Mouse (Mus musculus): ENCODE data around the gene Gm9918. TPM values are rescaled to one million over a fixed set of nuclear protein-coding genes. Genes with fewer than 3 reads are reported as not detected.

Gm9918 gene
- polyA plus RNA-seq, 1 experiment from 2014 or later: 0.15 TPM

- WGBS: 94% methylated on average over 19 of the region's 19 CpGs
These were observed 10.3 kb downstream of the Gm9918 start for GRCm38 (mm10) chr15:102280623-102281022.

DNA sequence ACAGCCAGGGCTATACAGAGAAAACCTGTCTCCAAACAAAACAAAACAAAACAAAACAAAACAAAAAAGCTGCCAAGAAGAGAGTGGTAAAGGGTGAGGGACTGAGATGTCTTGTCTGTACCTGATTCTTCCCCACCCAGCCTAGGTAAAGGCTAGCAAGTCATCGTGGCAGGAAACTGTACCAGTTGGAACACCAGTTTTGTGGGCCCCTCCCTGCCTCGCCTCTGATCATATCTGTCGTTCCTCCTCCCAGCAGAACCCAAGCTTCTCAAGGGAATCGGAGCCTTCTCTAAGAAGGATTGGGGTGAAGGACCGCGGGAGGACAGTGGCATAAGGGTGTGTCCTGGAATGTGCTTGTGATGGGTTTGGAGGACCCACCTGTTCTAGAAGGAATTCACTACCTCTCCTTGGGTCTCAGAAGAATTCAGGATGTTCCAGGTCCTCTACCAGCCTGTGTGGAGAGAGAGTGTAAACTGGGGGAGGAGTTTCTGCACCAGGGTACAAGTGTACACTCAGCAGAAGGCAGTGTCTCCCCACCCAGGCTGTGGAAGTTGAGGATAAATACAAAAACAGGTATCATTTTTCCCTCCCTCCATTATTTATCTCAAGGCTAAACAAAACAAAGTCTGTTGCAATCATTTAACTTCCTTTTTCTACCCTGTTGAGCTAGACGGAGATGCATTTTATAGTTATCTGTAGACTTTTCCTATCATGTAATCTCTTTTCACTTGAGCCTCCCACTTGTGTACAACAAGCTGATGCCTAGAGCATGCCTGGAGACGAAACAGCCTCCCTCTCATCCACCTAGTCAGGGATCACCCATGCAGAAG is 12.3 kb downstream of the Gm9918 start:
- H3K4me2 ChIP-seq (ENCODE audit: low read length): no peak overlapping the region
- H3K4me1 ChIP-seq (ENCODE audit: control insufficient read depth in 2 of 2, insufficient read depth in 2 of 2, low read length in 2 of 2): peaks cover 12 to 20% of the 10 kb centered on the region in 2 experiments
- H3K4me3 ChIP-seq (ENCODE audit: control insufficient read depth in 1 of 2, insufficient read depth in 1 of 2, low read depth in 1 of 2, low read length in 2 of 2): no peak overlapping the region
- no peaks in the 10 kb centered on the region for H3K27me3 ChIP-seq (ENCODE audit: control insufficient read depth, insufficient read depth, low read length)
- no peak overlapping the region for H3K27ac ChIP-seq (replicated peaks in 1 of 2; ENCODE audit: control insufficient read depth in 1 of 2, insufficient read depth in 1 of 2, low read depth in 2 of 2, low read length in 2 of 2)
- no peak overlapping the region for H3K9ac ChIP-seq (ENCODE audit: low read length)
- ATAC-seq (ENCODE audit: insufficient number of reproducible peaks, insufficient read depth, low FRiP score, low read depth): no peak
- WGBS: 68% methylated on average over 8 of the region's 8 CpGs
- H3K36me3 ChIP-seq (ENCODE audit: control insufficient read depth, insufficient read depth, low read length): peaks cover 25% of the 10 kb centered on the region
- no peaks in the 10 kb centered on the region for H3K9me3 ChIP-seq (ENCODE audit: control insufficient read depth, low read length)

More at GRCm38 (mm10) chr15:102280623-102281022, 10.3 kb downstream of the Gm9918 start:
- no peaks in the 10 kb centered on the region for H3K27me3 ChIP-seq (ENCODE audit: control insufficient read depth, insufficient read depth, low read length)
- H3K9me3 ChIP-seq (ENCODE audit: control insufficient read depth, low read length): no peaks in the 10 kb centered on the region
- ATAC-seq (ENCODE audit: insufficient number of reproducible peaks, insufficient read depth, low FRiP score, low read depth): no peak
- H3K4me3 ChIP-seq (ENCODE audit: control insufficient read depth in 1 of 2, insufficient read depth in 1 of 2, low read depth in 1 of 2, low read length in 2 of 2): peak overlapping the region in 1 of 2 experiments; percentile 67; a peak in 1 of 4 replicates
- peaks cover 25% of the 10 kb centered on the region for H3K36me3 ChIP-seq (ENCODE audit: control insufficient read depth, insufficient read depth, low read length)
- peak overlapping the region; percentile 83 for H3K4me2 ChIP-seq (ENCODE audit: low read length)
- H3K9ac ChIP-seq (ENCODE audit: low read length): no peak overlapping the region
- peaks cover 12 to 20% of the 10 kb centered on the region in 2 experiments for H3K4me1 ChIP-seq (ENCODE audit: control insufficient read depth in 2 of 2, insufficient read depth in 2 of 2, low read length in 2 of 2)
- H3K27ac ChIP-seq (replicated peaks in 1 of 2; ENCODE audit: control insufficient read depth in 1 of 2, insufficient read depth in 1 of 2, low read depth in 2 of 2, low read length in 2 of 2): no peak overlapping the region

- no peaks in the 10 kb centered on the region for H3K9me3 ChIP-seq (ENCODE audit: control insufficient read depth, low read length)
- ATAC-seq (ENCODE audit: insufficient number of reproducible peaks, insufficient read depth, low FRiP score, low read depth): no peak
- H3K36me3 ChIP-seq (ENCODE audit: control insufficient read depth, insufficient read depth, low read length): peaks cover 25% of the 10 kb centered on the region
- no peak overlapping the region for H3K4me3 ChIP-seq (ENCODE audit: control insufficient read depth in 1 of 2, insufficient read depth in 1 of 2, low read depth in 1 of 2, low read length in 2 of 2)
- no peaks in the 10 kb centered on the region for H3K27me3 ChIP-seq (ENCODE audit: control insufficient read depth, insufficient read depth, low read length)
- no peak overlapping the region for H3K4me2 ChIP-seq (ENCODE audit: low read length)
- H3K9ac ChIP-seq (ENCODE audit: low read length): no peak overlapping the region
- WGBS: 61% methylated on average over 3 of the region's 3 CpGs
- no peak overlapping the region for H3K27ac ChIP-seq (replicated peaks in 1 of 2; ENCODE audit: control insufficient read depth in 1 of 2, insufficient read depth in 1 of 2, low read depth in 2 of 2, low read length in 2 of 2)
- H3K4me1 ChIP-seq (ENCODE audit: control insufficient read depth in 2 of 2, insufficient read depth in 2 of 2, low read length in 2 of 2): peaks cover 11 to 19% of the 10 kb centered on the region in 2 experiments
These were observed 13.3 kb downstream of the Gm9918 start for GRCm38 (mm10) chr15:102283648-102284047.

GRCm38 (mm10) chr15:102287395-102287794 is 17.0 kb downstream of the Gm9918 start:
- H3K9me3 ChIP-seq (ENCODE audit: control insufficient read depth, low read length): no peaks in the 10 kb centered on the region
- H3K9ac ChIP-seq (ENCODE audit: low read length): no peak overlapping the region
- no peaks in the 10 kb centered on the region for H3K27me3 ChIP-seq (ENCODE audit: control insufficient read depth, insufficient read depth, low read length)
- H3K27ac ChIP-seq (replicated peaks in 1 of 2; ENCODE audit: control insufficient read depth in 1 of 2, insufficient read depth in 1 of 2, low read depth in 2 of 2, low read length in 2 of 2): no peak overlapping the region
- no peak for ATAC-seq (ENCODE audit: insufficient number of reproducible peaks, insufficient read depth, low FRiP score, low read depth)
- no peak overlapping the region for H3K4me3 ChIP-seq (ENCODE audit: control insufficient read depth in 1 of 2, insufficient read depth in 1 of 2, low read depth in 1 of 2, low read length in 2 of 2)
- no peak overlapping the region for H3K4me2 ChIP-seq (ENCODE audit: low read length)
- H3K36me3 ChIP-seq (ENCODE audit: control insufficient read depth, insufficient read depth, low read length): 0 out of 2 replicates have a peak, but pooled peaks cover 4% of the 10 kb centered on the region
- peaks cover 0 to 3% of the 10 kb centered on the region in 2 experiments; a peak in 1 of 4 replicates for H3K4me1 ChIP-seq (ENCODE audit: control insufficient read depth in 2 of 2, insufficient read depth in 2 of 2, low read length in 2 of 2)

DNA sequence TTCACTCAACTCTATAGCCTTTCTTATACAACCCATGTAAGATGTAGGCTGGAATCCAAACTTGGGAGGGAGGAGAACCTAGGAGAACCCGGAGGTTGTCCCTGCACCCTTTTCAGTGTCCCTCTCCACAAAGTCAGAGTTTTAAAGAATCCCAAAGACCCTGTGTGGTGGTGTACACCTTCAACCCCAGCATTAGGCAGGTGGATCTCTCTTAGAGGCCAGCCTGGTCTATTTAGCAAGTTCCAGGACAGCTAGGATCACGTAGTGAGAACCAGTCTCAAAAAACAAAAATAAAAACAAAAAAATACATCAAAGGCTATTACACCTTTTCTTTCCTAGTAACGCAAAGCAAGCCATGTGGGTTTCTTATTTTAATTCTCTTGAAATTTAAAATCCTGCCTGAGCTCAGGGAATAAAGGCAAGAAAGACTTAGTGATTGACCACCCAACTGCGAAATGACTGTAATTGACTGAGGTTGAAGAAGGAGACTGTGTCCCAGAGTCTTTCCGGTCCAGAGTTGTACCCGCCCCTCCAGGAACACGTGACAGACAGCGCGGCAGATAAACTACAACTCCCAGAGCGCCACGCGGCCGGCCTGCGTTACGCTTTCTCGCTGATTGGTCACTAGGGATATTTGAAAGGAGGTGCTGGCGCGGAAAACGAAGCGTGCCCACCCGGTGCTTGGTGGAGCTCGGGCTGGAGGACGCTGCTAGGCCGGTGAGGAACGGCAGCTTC is 25.4 kb downstream of the Gm9918 start, which contains the start of gene Espl1:
Gene Espl1, plus strand, starts transcription at position 634 of the 735 bp plus-strand sequence.
- no peaks in the 10 kb centered on the region for H3K27me3 ChIP-seq (ENCODE audit: control insufficient read depth, insufficient read depth, low read length)
- H3K9me3 ChIP-seq (ENCODE audit: control insufficient read depth, low read length): no peaks in the 10 kb centered on the region
- WGBS: 8% methylated on average over 25 of the region's 25 CpGs
- H3K4me1 ChIP-seq (ENCODE audit: control insufficient read depth in 2 of 2, insufficient read depth in 2 of 2, low read length in 2 of 2): 0 out of 4 replicates have a peak, but pooled peaks cover 0 to 4% of the 10 kb centered on the region in 2 experiments
- ATAC-seq (ENCODE audit: insufficient number of reproducible peaks, insufficient read depth, low FRiP score, low read depth): peak; percentile 91
- peak within 1 kb of the TSS; percentile 71 to 95 for H3K4me3 ChIP-seq (ENCODE audit: control insufficient read depth in 1 of 2, insufficient read depth in 1 of 2, low read depth in 1 of 2, low read length in 2 of 2)
- no peak within 1 kb of the TSS for H3K27ac ChIP-seq (replicated peaks in 1 of 2; ENCODE audit: control insufficient read depth in 1 of 2, insufficient read depth in 1 of 2, low read depth in 2 of 2, low read length in 2 of 2)
- peak within 1 kb of the TSS; percentile 72 for H3K9ac ChIP-seq (ENCODE audit: low read length)
- peak within 1 kb of the TSS; percentile 92 for H3K4me2 ChIP-seq (ENCODE audit: low read length)
- H3K36me3 ChIP-seq (ENCODE audit: control insufficient read depth, insufficient read depth, low read length): peaks cover 26% of the 10 kb centered on the region

GRCm38 (mm10) chr15:102296368-102297006 is 26.1 kb downstream of the Gm9918 start:
- Histone ChIP-seq H3K4me2 (ENCODE audit: low read length) (peak overlapping the region; percentile 92), H3K9me3 (ENCODE audit: control insufficient read depth, low read length) (no peaks in the 10 kb centered on the region), H3K27me3 (ENCODE audit: control insufficient read depth, insufficient read depth, low read length) (no peaks in the 10 kb centered on the region), H3K36me3 (ENCODE audit: control insufficient read depth, insufficient read depth, low read length) (peaks cover 33% of the 10 kb centered on the region), H3K9ac (ENCODE audit: low read length) (peak overlapping the region; percentile 72), H3K4me3 (ENCODE audit: control insufficient read depth in 1 of 2, insufficient read depth in 1 of 2, low read depth in 1 of 2, low read length in 2 of 2) (peak overlapping the region; percentile 71 to 95), H3K4me1 (ENCODE audit: control insufficient read depth in 2 of 2, insufficient read depth in 2 of 2, low read length in 2 of 2) (0 out of 4 replicates have a peak, but pooled peaks cover 0 to 4% of the 10 kb centered on the region in 2 experiments), H3K27ac (replicated peaks in 1 of 2; ENCODE audit: control insufficient read depth in 1 of 2, insufficient read depth in 1 of 2, low read depth in 2 of 2, low read length in 2 of 2) (no peak overlapping the region)
- WGBS: 6% methylated on average over 23 of the region's 24 CpGs
- ATAC-seq (ENCODE audit: insufficient number of reproducible peaks, insufficient read depth, low FRiP score, low read depth): 0 out of 2 replicates have a peak, but pooled peaks have one; percentile 16

GRCm38 (mm10) chr15:102302542-102302941 is 32.2 kb downstream of the Gm9918 start:
- Histone ChIP-seq H3K4me3 (ENCODE audit: control insufficient read depth in 1 of 2, insufficient read depth in 1 of 2, low read depth in 1 of 2, low read length in 2 of 2) (no peak overlapping the region), H3K4me1 (ENCODE audit: control insufficient read depth in 2 of 2, insufficient read depth in 2 of 2, low read length in 2 of 2) (no peaks in the 10 kb centered on the region), H3K9ac (ENCODE audit: low read length) (no peak overlapping the region), H3K4me2 (ENCODE audit: low read length) (no peak overlapping the region), H3K9me3 (ENCODE audit: control insufficient read depth, low read length) (no peaks in the 10 kb centered on the region), H3K36me3 (ENCODE audit: control insufficient read depth, insufficient read depth, low read length) (peaks cover 80% of the 10 kb centered on the region), H3K27me3 (ENCODE audit: control insufficient read depth, insufficient read depth, low read length) (no peaks in the 10 kb centered on the region), H3K27ac (replicated peaks in 1 of 2; ENCODE audit: control insufficient read depth in 1 of 2, insufficient read depth in 1 of 2, low read depth in 2 of 2, low read length in 2 of 2) (peak overlapping the region; percentile 27 to 50; a peak in 1 of 4 replicates)
- 30% methylated on average over 6 of the region's 6 CpGs for WGBS
- ATAC-seq (ENCODE audit: insufficient number of reproducible peaks, insufficient read depth, low FRiP score, low read depth): peak; percentile 85
